ENCODE assay signal across 10 mouse cellular contexts in the genomic region with DNA sequence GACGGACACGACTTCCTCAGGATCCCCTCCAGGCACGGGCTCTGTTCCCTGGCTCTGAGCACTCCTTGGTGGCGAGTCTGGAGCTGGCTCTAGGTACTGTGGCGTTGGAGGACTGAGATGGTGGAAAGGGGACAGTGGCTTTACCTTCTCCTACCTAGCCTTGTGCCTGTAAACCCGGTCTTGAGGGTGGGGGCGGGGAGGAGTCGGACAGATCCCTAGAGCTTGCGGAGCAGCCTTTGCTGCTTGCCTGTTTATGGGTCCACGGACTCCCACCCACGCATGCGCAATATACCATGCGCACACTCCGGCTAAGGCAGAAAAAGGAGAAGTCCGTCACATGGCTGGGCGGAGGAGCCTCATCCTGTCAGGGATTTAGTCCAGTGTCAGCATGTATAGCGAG. TPM values are rescaled to one million over a fixed set of nuclear protein-coding genes. Genes with fewer than 3 reads are reported as not detected.
DNase-seq lines count a peak whose midpoint lies in the region; ATAC-seq and TF ChIP-seq lines count a peak whose summit lies in the region.
"Had no signal": no experiment of that assay in that cellular context is flagged by ENCODE, and none has a peak within 500 bp of the region (broad histone marks: within the 10 kb centered on the region; RNA-seq: fewer than 3 reads in every experiment).

No protein-coding gene starts in this region.

- intact Hi-C loops in heart, postnatal 10 days (cut with DNase I), result loop anchor here (5.0 kb wide), 2 partner anchors 39 to 81 kb away; no protein-coding TSS in a partner anchor

- peak; percentile 18 for DNase-seq in kidney, adult 2 months
- no peak for DNase-seq in kidney, adult 9 months
- DNase-seq in WW6 (ENCODE audit: low read depth, low spot score), result peak; percentile 28
- peak; percentile 36 to 38 for DNase-seq in heart, postnatal 10 days
- DNase-seq in lung, postnatal 25 days (ENCODE audit: low spot score), result peak; percentile 49
- DNase-seq in midbrain, embryonic 14.5 days, result no peak

- H3K27ac ChIP-seq in kidney, adult 2 months (ENCODE audit: insufficient read depth, low read depth, low read length), result no peak overlapping the region
- no peak overlapping the region for H3K27ac ChIP-seq in neural tube, embryonic 15.5 days (replicated peaks)
- no peak overlapping the region for H3K27ac ChIP-seq in midbrain, embryonic 16.5 days (ENCODE audit: low read length)
- no peak overlapping the region for H3K27ac ChIP-seq in midbrain, embryonic 14.5 days (replicated peaks; ENCODE audit: low read depth, low read length)

- H3K36me3 ChIP-seq in kidney, adult 2 months (ENCODE audit: control insufficient read depth, insufficient read depth, low read length), result no peaks in the 10 kb centered on the region
- no peaks in the 10 kb centered on the region for H3K36me3 ChIP-seq in neural tube, embryonic 15.5 days
- H3K36me3 ChIP-seq in midbrain, embryonic 16.5 days (ENCODE audit: control insufficient read depth, insufficient read depth, low read length), result no peaks in the 10 kb centered on the region
- no peaks in the 10 kb centered on the region for H3K36me3 ChIP-seq in midbrain, embryonic 14.5 days (ENCODE audit: control insufficient read depth, insufficient read depth, low read length)

- H3K4me1 ChIP-seq in kidney, adult 2 months (ENCODE audit: control insufficient read depth, insufficient read depth, low read length), result 0 out of 2 replicates have a peak, but pooled peaks cover 2% of the 10 kb centered on the region
- peaks cover 2% of the 10 kb centered on the region; the same call in 1 of the 2 replicates for H3K4me1 ChIP-seq in neural tube, embryonic 15.5 days
- no peaks in the 10 kb centered on the region for H3K4me1 ChIP-seq in midbrain, embryonic 16.5 days (ENCODE audit: control insufficient read depth, insufficient read depth, low read length)
- H3K4me1 ChIP-seq in midbrain, embryonic 14.5 days (ENCODE audit: control insufficient read depth, insufficient read depth, low read length), result no peaks in the 10 kb centered on the region

- no peaks in the 10 kb centered on the region for H3K9me3 ChIP-seq in neural tube, embryonic 15.5 days (replicated peaks)
- H3K9me3 ChIP-seq in midbrain, embryonic 16.5 days (replicated peaks; ENCODE audit: control insufficient read depth, low read length, poor library complexity, severe bottlenecking), result no peaks in the 10 kb centered on the region
- no peaks in the 10 kb centered on the region for H3K9me3 ChIP-seq in midbrain, embryonic 14.5 days (ENCODE audit: control insufficient read depth, low read length)

- no peak for TF ChIP-seq CTCF in kidney, adult 2 months (conservative IDR thresholded peaks at IDR 0.05; ENCODE audit: insufficient read depth, insufficient read length, low read depth, low read length)

- no peaks in the 10 kb centered on the region for H3K27me3 ChIP-seq in kidney, adult 2 months (replicated peaks; ENCODE audit: control insufficient read depth, insufficient read depth, low read length)
- no peaks in the 10 kb centered on the region for H3K27me3 ChIP-seq in neural tube, embryonic 15.5 days (replicated peaks)
- no peaks in the 10 kb centered on the region for H3K27me3 ChIP-seq in midbrain, embryonic 16.5 days (ENCODE audit: control insufficient read depth, insufficient read depth, low read depth, low read length)
- H3K27me3 ChIP-seq in midbrain, embryonic 14.5 days (ENCODE audit: control insufficient read depth, insufficient read depth, low read length), result no peaks in the 10 kb centered on the region

- 58% methylated on average over 17 of the region's 17 CpGs for WGBS in kidney, adult 2 months
- 87% methylated on average over 17 of the region's 17 CpGs for WGBS in neural tube, embryonic 15.5 days
- WGBS in midbrain, embryonic 16.5 days, result 81% methylated on average over 17 of the region's 17 CpGs
- 82% methylated on average over 17 of the region's 17 CpGs for WGBS in midbrain, embryonic 14.5 days

- no peak for TF ChIP-seq POLR2A in kidney, adult 2 months (IDR thresholded peaks at IDR 0.05; ENCODE audit: low read depth, low read length)

- no peak overlapping the region for H3K4me3 ChIP-seq in kidney, adult 2 months (ENCODE audit: insufficient read depth, low read depth, low read length)
- H3K4me3 ChIP-seq in neural tube, embryonic 15.5 days (replicated peaks), result no peak overlapping the region
- H3K4me3 ChIP-seq in midbrain, embryonic 16.5 days (ENCODE audit: low read depth, low read length), result no peak overlapping the region
- no peak overlapping the region for H3K4me3 ChIP-seq in midbrain, embryonic 14.5 days (replicated peaks; ENCODE audit: low read depth, low read length)

- no peak overlapping the region for H3K9ac ChIP-seq in neural tube, embryonic 15.5 days (replicated peaks)
- no peak overlapping the region for H3K9ac ChIP-seq in midbrain, embryonic 16.5 days (ENCODE audit: low read depth, low read length)
- no peak overlapping the region for H3K9ac ChIP-seq in midbrain, embryonic 14.5 days (replicated peaks; ENCODE audit: low read length)

- ATAC-seq in neural tube, embryonic 15.5 days (ENCODE audit: low FRiP score), result no peak
- no peak for ATAC-seq in midbrain, embryonic 16.5 days
- no peak for ATAC-seq in midbrain, embryonic 14.5 days (ENCODE audit: low FRiP score, low TSS enrichment)

- H3K4me2 ChIP-seq in neural tube, embryonic 15.5 days, result no peak overlapping the region
- H3K4me2 ChIP-seq in midbrain, embryonic 16.5 days (ENCODE audit: low read length), result no peak overlapping the region
- H3K4me2 ChIP-seq in midbrain, embryonic 14.5 days (ENCODE audit: low read length), result no peak overlapping the region

RNA-seq across cellular contexts. Expression of gene Pbp2, which starts 13.9 kb away (rescaled TPM):
- polyA plus RNA-seq in kidney, adult 2 months (2012; rRNA removed), result 0.16 TPM in 1 of 2 replicates, not detected in the other
- total RNA-seq in heart, postnatal 10 days (2021), result not detected
- 0.14 TPM in 1 of 2 replicates, not detected in the other for polyA plus RNA-seq in neural tube, embryonic 15.5 days (2015; fragmentation: Nextera tagmentation; extraction: Ambion mirVana)
- not detected in 2 replicates for polyA plus RNA-seq in midbrain, embryonic 16.5 days (2015; fragmentation: Nextera tagmentation; extraction: Ambion mirVana)
- not detected in 2 replicates for polyA plus RNA-seq in midbrain, embryonic 14.5 days (2014; fragmentation: Nextera tagmentation; extraction: Ambion mirVana)
- polyA plus RNA-seq: heart, embryonic 16.5 days; neural tube, embryonic 11.5 days had no signal

RNA-seq across cellular contexts. Expression of gene Gsg1, which starts 42.1 kb away (rescaled TPM):
- 0.55 and 1.4 TPM in 2 replicates for polyA plus RNA-seq in kidney, adult 2 months (2012; rRNA removed)
- under 1 TPM; 0.32 to 0.89 TPM for total RNA-seq in heart, postnatal 10 days (2021)
- 0.59 TPM in 1 of 2 replicates, not detected in the other for polyA plus RNA-seq in neural tube, embryonic 15.5 days (2015; fragmentation: Nextera tagmentation; extraction: Ambion mirVana)
- 0.25 TPM in 2 replicates for polyA plus RNA-seq in midbrain, embryonic 16.5 days (2015; fragmentation: Nextera tagmentation; extraction: Ambion mirVana)
- 0.18 and 0.22 TPM in 2 replicates for polyA plus RNA-seq in midbrain, embryonic 14.5 days (2014; fragmentation: Nextera tagmentation; extraction: Ambion mirVana)

Comparison
In these comparisons a context has a peak if more than half of its experiments do, and no peak if none do; other contexts are left out.
1. DNase-seq: peak in kidney, adult 2 months (single experiment), WW6 (single experiment), heart, postnatal 10 days (2 of 2) and lung, postnatal 25 days (single experiment); none in kidney, adult 9 months (single experiment) and midbrain, embryonic 14.5 days (single experiment).